Mouse (Mus musculus) ZHBTc4 (cell line): ENCODE results near the gene Dnmt3a.
A peak's percentile ranks its signal among the peaks of the same experiment; 100 is the strongest.

ENCODE experiments used
- DNase-seq: peaks from one replicate; pipeline ENCODE4 v3.0.0-alpha.2; 2011; ENCODE audit warnings: low read depth, low spot score

Dnmt3a gene

GRCm38 (mm10) chr12:3805852-3806251 lies at the start of gene Dnmt3a:
Dnmt3a (plus strand) TSS chr12:3806007.
- DNase-seq, result no peak

- no peak for DNase-seq
Measured at GRCm38 (mm10) chr12:3756216-3756615, 49.6 kb upstream of the Dnmt3a start.

- no peak for DNase-seq
Measured at GRCm38 (mm10) chr12:3758127-3758526, 47.7 kb upstream of the Dnmt3a start.

GRCm38 (mm10) chr12:3759419-3759818 lies 46.4 kb upstream of the Dnmt3a start:
- DNase-seq, result no peak

GRCm38 (mm10) chr12:3760876-3761590 lies 44.8 kb upstream of the Dnmt3a start:
- DNase-seq, result no peak

GRCm38 (mm10) chr12:3761591-3762295 lies 44.1 kb upstream of the Dnmt3a start:
- no peak for DNase-seq

GRCm38 (mm10) chr12:3764191-3764804 lies 41.5 kb upstream of the Dnmt3a start:
- DNase-seq, result no peak

GRCm38 (mm10) chr12:3767360-3767759 lies 38.4 kb upstream of the Dnmt3a start:
- peak; percentile 57 for DNase-seq

- no peak for DNase-seq
Measured at GRCm38 (mm10) chr12:3768391-3768790, 37.4 kb upstream of the Dnmt3a start.

- DNase-seq, result no peak
Measured at GRCm38 (mm10) chr12:3770546-3770945, 35.3 kb upstream of the Dnmt3a start.

GRCm38 (mm10) chr12:3771080-3771479 lies 34.7 kb upstream of the Dnmt3a start:
- DNase-seq, result no peak

- no peak for DNase-seq
Measured at GRCm38 (mm10) chr12:3773643-3774042, 32.2 kb upstream of the Dnmt3a start.

- no peak for DNase-seq
Measured at GRCm38 (mm10) chr12:3776015-3776414, 29.8 kb upstream of the Dnmt3a start.

- no peak for DNase-seq
Measured at GRCm38 (mm10) chr12:3777682-3778081, 28.1 kb upstream of the Dnmt3a start.

GRCm38 (mm10) chr12:3778286-3778685 lies 27.5 kb upstream of the Dnmt3a start:
- DNase-seq, result no peak

- DNase-seq, result no peak
Measured at GRCm38 (mm10) chr12:3779639-3780038, 26.2 kb upstream of the Dnmt3a start.

GRCm38 (mm10) chr12:3780405-3780891 lies 25.4 kb upstream of the Dnmt3a start:
- peak; percentile 70 for DNase-seq

- DNase-seq, result peak; percentile 90
Measured at GRCm38 (mm10) chr12:3780931-3781471, 24.8 kb upstream of the Dnmt3a start.

GRCm38 (mm10) chr12:3781482-3781881 lies 24.3 kb upstream of the Dnmt3a start:
- peak; percentile 94 for DNase-seq

- no peak for DNase-seq
Measured at GRCm38 (mm10) chr12:3783196-3783825, 22.5 kb upstream of the Dnmt3a start.

GRCm38 (mm10) chr12:3784258-3784657 lies 21.5 kb upstream of the Dnmt3a start:
- DNase-seq, result no peak

GRCm38 (mm10) chr12:3784729-3785128 lies 21.1 kb upstream of the Dnmt3a start:
- DNase-seq, result no peak
